Mouse (Mus musculus) heart, adult 2 months (tissue): Measurements from ENCODE around the gene Kbtbd13. TPM values are rescaled to one million over a fixed set of nuclear protein-coding genes. Genes with fewer than 3 reads are reported as not detected.
"Not testable (repeated sequence)": the region's sequence is repeated elsewhere in the genome, so short reads cannot be mapped to it uniquely, and the experiment has no call there.

ENCODE experiments used
- DNase-seq, 2 experiments: peaks; one replicate each; pipeline ENCODE4 v3.0.0; 2021
- H3K27ac ChIP-seq: fragments of 200-600 bp; 2 replicates; pipeline ENCODE4 v1.8.1; 2022
- H3K27me3 ChIP-seq: fragments of 200-500 bp; 2 replicates; pipeline ENCODE4 v1.6.1; 2012; ENCODE audit warnings: mild to moderate bottlenecking, low read length, inconsistent platforms, mixed read lengths; ENCODE audit not compliant: control insufficient read depth, insufficient read depth
- H3K36me3 ChIP-seq: fragments of 200-500 bp; 2 replicates; pipeline ENCODE4 v1.6.1; 2012; ENCODE audit warnings: low read length, inconsistent platforms; ENCODE audit not compliant: control insufficient read depth, insufficient read depth
- H3K4me1 ChIP-seq: fragments of 200-500 bp; 2 replicates; pipeline ENCODE4 v1.6.1; 2011; ENCODE audit warnings: low read length; ENCODE audit not compliant: control insufficient read depth, insufficient read depth
- H3K4me3 ChIP-seq: fragments of 200-600 bp; 2 replicates; pipeline ENCODE4 v1.8.1; 2022
- H3K79me2 ChIP-seq: fragments of 200-500 bp; replicated peaks from 2 replicates; pipeline ENCODE4 v1.6.1; 2012; ENCODE audit warnings: mild to moderate bottlenecking, inconsistent platforms, low read length, moderate library complexity, mixed read lengths; ENCODE audit not compliant: control insufficient read depth, insufficient read depth
- H3K9ac ChIP-seq: fragments of 200-500 bp; 2 replicates; pipeline ENCODE4 v1.6.1; 2012; ENCODE audit warnings: low read depth, mild to moderate bottlenecking, control low read depth, inconsistent platforms, low read length, mixed read lengths
- CTCF ChIP-seq: fragments of 200-600 bp; IDR thresholded peaks from 2 replicates; pipeline ENCODE4 v1.8.1; 2022; ENCODE audit warnings: antibody characterized with exemption, mild to moderate bottlenecking, moderate library complexity
- EP300 ChIP-seq: fragments of 200-500 bp; IDR thresholded peaks from 2 replicates; pipeline ENCODE4 v1.6.1; 2011; ENCODE audit warnings: low read depth, low read length, control low read depth; ENCODE audit not compliant: insufficient read depth
- POLR2A ChIP-seq: fragments of 200-500 bp; IDR thresholded peaks from 2 replicates; pipeline ENCODE4 v1.6.1; 2011; ENCODE audit warnings: mild to moderate bottlenecking, low read depth, low read length, control low read depth; ENCODE audit not compliant: insufficient read depth
- WGBS: fragments of 180-500 bp; shearing (Covaris S2); methylation state at CpG from one replicate; pipeline ENCODE4 v1.1.7; 2018; 5-methylcytosine and 5-hydroxymethylcytosine counted together
- intact Hi-C: fragments of 180-260 bp; cut with DNase I; formaldehyde crosslinking; loops from one replicate; pipeline ENCODE4 v1.15.1; 2025
- polyA plus RNA-seq: library from polyadenylated mRNA; depleted of rRNA; stranded (reverse); fragments of >200 nt; gene quantifications from 2 replicates; pipeline ENCODE4 v1.2.3, GENCODE M21; 2012
- total RNA-seq, 2 experiments: library from RNA; stranded (reverse); gene quantifications; 2 replicates each; pipeline ENCODE4 v1.2.3; 2021

The Kbtbd13 gene
- total and polyA plus RNA-seq, 3 experiments: 2.1 to 2.6 (median 2.4) TPM

DNA sequence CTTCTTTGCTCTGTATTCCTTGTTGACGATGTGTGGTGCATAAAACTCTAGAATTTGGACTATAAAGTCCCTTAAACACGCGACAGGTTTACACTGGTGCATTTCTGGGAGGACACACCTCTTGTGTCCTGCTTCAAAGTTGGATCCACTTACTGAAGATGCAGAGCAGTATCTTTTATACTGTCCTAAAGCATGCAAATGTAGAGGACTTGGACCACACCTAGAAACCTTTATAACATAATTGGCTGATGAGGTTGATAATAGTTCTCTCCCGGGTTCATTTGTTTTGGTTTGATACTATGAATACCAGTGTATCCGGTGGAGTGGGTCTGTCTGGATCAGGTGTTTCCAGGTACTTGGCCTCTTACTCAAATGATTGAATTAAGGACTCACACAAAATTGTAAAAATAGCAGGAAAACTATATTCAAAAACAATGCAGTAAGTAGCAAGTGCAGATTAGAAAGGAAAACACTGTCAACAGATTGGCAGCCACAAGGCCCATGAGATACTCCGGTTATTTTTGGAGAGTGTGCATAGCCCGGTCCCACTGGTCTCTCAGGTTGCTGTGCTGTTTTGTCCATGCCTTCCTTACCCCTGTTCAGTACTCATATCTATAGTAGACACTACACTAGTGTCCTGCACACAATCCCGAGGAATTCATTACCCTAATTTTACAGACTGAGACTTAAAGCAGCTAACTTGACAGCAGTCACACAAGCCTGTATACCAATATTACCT, 44.2 kb downstream of the Kbtbd13 start:
- WGBS: 8% methylated on average over 8 of the region's 8 CpGs
- peaks cover 6% of the 10 kb centered on the region for H3K4me1 ChIP-seq
- DNase-seq: no peak
- peak overlapping the region; percentile 91 for H3K27ac ChIP-seq
- peaks cover 2% of the 10 kb centered on the region; the same call in 1 of the 2 replicates for H3K79me2 ChIP-seq
- H3K4me3 ChIP-seq: peak overlapping the region; percentile 80
- no peaks in the 10 kb centered on the region for H3K27me3 ChIP-seq
- H3K36me3 ChIP-seq: peaks cover 6% of the 10 kb centered on the region
- intact Hi-C loops: loop anchor here (5.0 kb wide), 1 partner anchor 55 kb away; the partner anchor contains the start of gene Clpx
- TF ChIP-seq EP300 (no peak), POLR2A (no peak), CTCF (no peak)
- peak overlapping the region; percentile 99 for H3K9ac ChIP-seq

DNA sequence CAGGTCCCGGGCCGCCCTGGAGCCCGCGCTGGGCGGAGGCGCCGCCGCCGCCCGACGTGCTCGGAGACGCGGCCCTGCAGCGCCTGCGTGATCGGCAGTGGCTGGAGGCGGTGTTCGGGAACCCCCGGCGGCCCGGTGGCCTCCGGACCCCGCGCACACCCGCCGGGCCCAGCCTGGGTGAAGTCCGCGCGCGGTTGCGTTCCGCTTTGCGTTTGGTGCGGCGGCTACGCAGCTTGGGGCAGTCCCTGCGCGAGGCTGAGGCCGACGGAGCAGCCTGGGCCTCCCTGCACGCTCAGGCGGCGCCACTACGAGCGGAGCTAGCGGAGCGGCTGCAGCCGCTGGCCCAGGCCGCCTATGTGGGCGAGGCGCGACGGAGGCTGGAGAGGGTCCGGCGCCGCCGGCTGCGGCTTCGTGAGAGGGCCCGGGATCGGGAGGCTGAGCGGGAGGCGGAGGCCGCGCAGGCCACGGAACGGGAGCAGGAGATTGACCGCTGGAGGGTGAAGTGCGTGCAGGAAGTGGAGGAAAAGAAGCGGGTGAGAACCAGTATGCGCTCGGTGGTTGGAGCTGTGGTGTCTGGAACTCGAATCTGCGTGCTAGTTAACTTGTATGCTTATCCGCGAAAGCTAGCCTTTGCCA, 44.9 kb downstream of the Kbtbd13 start:
- H3K9ac ChIP-seq: peak overlapping the region; percentile 99
- H3K36me3 ChIP-seq: peaks cover 6% of the 10 kb centered on the region
- intact Hi-C loops: loop anchor here (5.0 kb wide), 1 partner anchor 54 kb away; the partner anchor contains the start of gene Clpx
- DNase-seq: peak; percentile 60 to 63
- H3K27ac ChIP-seq: peak overlapping the region; percentile 91
- under 1% methylated on average over 77 of the region's 77 CpGs for WGBS
- H3K4me3 ChIP-seq: peak overlapping the region; percentile 80
- H3K79me2 ChIP-seq: peaks cover 2% of the 10 kb centered on the region; the same call in 1 of the 2 replicates
- TF ChIP-seq POLR2A: no peak
- no peak for TF ChIP-seq EP300
- no peak for TF ChIP-seq CTCF
- peaks cover 6% of the 10 kb centered on the region for H3K4me1 ChIP-seq
- no peaks in the 10 kb centered on the region for H3K27me3 ChIP-seq

DNA sequence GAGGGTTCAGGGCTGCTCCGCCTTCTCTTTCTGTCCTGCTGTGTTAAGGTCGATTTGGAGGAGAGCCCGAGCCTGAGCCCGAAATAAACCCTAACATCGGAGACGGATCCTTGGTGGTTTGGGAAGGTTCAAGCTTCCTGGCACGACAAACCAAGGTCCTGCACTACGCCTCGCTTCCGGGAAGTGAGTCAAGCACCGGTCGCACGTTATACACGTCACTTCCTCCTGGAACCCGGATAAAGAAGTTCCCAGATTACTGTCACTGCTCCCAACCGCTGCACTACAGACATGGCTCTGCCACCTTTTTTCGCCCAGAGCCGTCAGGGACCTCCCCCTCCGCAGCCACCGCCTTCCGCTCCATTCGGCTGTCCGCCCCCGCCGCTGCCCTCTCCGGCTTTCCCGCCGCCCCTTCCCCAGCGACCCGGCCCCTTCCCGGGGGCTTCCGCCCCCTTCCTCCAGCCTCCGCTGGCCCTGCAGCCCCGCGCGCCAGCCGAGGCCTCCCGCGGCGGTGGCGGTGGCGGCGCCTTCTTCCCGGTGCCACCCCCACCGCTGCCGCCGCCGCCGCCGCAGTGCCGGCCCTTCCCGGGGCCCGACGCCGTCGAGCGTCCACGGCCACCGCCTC, 45.5 kb downstream of the Kbtbd13 start, which contains the start of gene Pdcd7:
TSS of gene Pdcd7 (plus strand) at position 251 of the 622 bp plus-strand sequence.
- peak within 1 kb of the TSS; percentile 99 for H3K9ac ChIP-seq
- peaks cover 2% of the 10 kb centered on the region; the same call in 1 of the 2 replicates for H3K79me2 ChIP-seq
- H3K4me3 ChIP-seq: peak within 1 kb of the TSS; percentile 80
- H3K36me3 ChIP-seq: peaks cover 6% of the 10 kb centered on the region
- H3K4me1 ChIP-seq: peaks cover 6% of the 10 kb centered on the region
- intact Hi-C loops: loop anchor here (5.0 kb wide), 1 partner anchor 54 kb away; the partner anchor contains the start of gene Clpx
- no peaks in the 10 kb centered on the region for H3K27me3 ChIP-seq
- TF ChIP-seq POLR2A: peak; percentile 85
- peak; percentile 74; the same call in 1 of the 2 replicates for TF ChIP-seq EP300
- TF ChIP-seq CTCF: no peak
- H3K27ac ChIP-seq: peak within 1 kb of the TSS; percentile 91
- under 1% methylated on average over 58 of the region's 59 CpGs for WGBS
- DNase-seq: peak; percentile 94 to 95

DNA sequence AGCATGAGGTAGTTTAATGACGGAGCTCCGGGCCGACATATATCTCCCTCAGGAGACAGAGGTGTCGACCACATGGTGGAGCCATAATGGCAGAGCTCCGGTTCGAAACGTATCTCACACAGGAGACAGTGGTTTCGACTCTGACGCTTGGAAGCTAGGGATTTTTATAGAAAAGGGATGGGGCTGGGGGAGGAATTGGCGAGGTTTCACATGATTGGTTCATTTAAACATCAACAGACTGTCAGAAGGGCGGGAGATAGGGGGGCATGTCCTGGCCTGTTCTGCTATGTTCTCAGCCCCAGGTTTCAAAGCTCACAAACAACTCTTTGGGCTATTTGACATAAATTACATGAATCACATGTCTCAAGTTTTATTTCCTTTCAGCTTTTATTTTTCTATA, 46.0 kb downstream of the Kbtbd13 start:
- H3K27me3 ChIP-seq, H3K36me3 ChIP-seq, H3K9ac ChIP-seq, H3K4me1 ChIP-seq, DNase-seq, H3K79me2 ChIP-seq: not testable (repeated sequence)
- peak overlapping the region; percentile 91 for H3K27ac ChIP-seq
- WGBS: 58% methylated on average over 11 of the region's 11 CpGs
- intact Hi-C loops: loop anchor here (5.0 kb wide), 1 partner anchor 53 kb away; the partner anchor contains the start of gene Clpx
- peak; percentile 9; the same call in 1 of the 2 replicates for TF ChIP-seq CTCF
- peak overlapping the region; percentile 80 for H3K4me3 ChIP-seq

DNA sequence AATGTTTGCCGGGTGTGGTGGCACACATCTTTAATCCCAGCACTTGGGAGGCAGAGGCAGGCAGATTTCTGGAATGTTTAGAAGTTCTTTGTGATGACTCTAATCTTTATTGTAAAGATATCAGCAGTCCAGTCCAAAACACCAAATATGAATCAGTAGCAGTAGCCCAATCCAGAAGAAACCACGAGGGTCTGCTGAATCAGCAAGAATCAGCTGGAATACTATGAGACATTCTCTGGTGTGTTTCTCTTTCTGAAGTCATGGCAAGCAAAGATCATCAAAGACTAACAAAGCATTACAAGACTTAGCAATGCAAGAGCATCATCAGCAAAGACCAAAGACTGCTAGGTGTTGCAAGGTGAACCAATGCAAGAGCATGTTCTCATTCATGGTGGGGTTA, 51.0 kb downstream of the Kbtbd13 start:
- Histone ChIP-seq H3K4me3 (no peak overlapping the region), H3K79me2 (no peaks in the 10 kb centered on the region), H3K27me3 (no peaks in the 10 kb centered on the region), H3K36me3 (no peaks in the 10 kb centered on the region), H3K27ac (no peak overlapping the region), H3K9ac (no peak overlapping the region), H3K4me1 (no peaks in the 10 kb centered on the region)
- WGBS: 87% methylated on average over 2 of the region's 2 CpGs
- DNase-seq: no peak
- intact Hi-C loops: no loop called here
- no peak for TF ChIP-seq POLR2A
- TF ChIP-seq EP300: no peak
- TF ChIP-seq CTCF: no peak
